Mouse (Mus musculus): ENCODE data around the gene Grk4. TPM values are rescaled to one million over a fixed set of nuclear protein-coding genes. Genes with fewer than 3 reads are reported as not detected.

The Grk4 gene
- polyA plus RNA-seq, 1 experiment, result 0.43 TPM

GRCm38 (mm10) chr5:34669493-34669892 lies 9.3 kb downstream of the Grk4 start:
- no peaks in the 10 kb centered on the region for H3K27me3 ChIP-seq (ENCODE audit: control insufficient read depth, insufficient read depth, insufficient read length)
- no peaks in the 10 kb centered on the region for H3K36me3 ChIP-seq (ENCODE audit: control insufficient read depth, insufficient read depth)
- no peaks in the 10 kb centered on the region for H3K79me2 ChIP-seq (ENCODE audit: control insufficient read depth, insufficient read depth)
- H3K4me3 ChIP-seq (ENCODE audit: insufficient read depth, poor library complexity, severe bottlenecking), result no peak overlapping the region
- H3ac ChIP-seq (ENCODE audit: control insufficient read depth, insufficient read length, low read depth), result no peak overlapping the region
- no peaks in the 10 kb centered on the region for H3K79me3 ChIP-seq (ENCODE audit: low read depth)
- no peak for TF ChIP-seq FOSL1 (IDR thresholded peaks at IDR 0.05; ENCODE audit: insufficient read depth, low read length, poor library complexity, severe bottlenecking)
- no peak for TF ChIP-seq CEBPB (IDR thresholded peaks at IDR 0.05; ENCODE audit: low read depth)
- TF ChIP-seq MAX (IDR thresholded peaks at IDR 0.05), result no peak
- TF ChIP-seq USF1 (IDR thresholded peaks at IDR 0.05; ENCODE audit: low read depth), result no peak
- no peak for TF ChIP-seq MYOD1 (IDR thresholded peaks at IDR 0.05; ENCODE audit: control insufficient read depth, insufficient read length, low read depth)
- no peak for TF ChIP-seq CTCF (IDR thresholded peaks at IDR 0.05; ENCODE audit: control insufficient read depth, insufficient read depth, insufficient read length)
- no peak for TF ChIP-seq MYOG (IDR thresholded peaks at IDR 0.05; ENCODE audit: control insufficient read depth, extremely low read depth, insufficient read length)

DNA sequence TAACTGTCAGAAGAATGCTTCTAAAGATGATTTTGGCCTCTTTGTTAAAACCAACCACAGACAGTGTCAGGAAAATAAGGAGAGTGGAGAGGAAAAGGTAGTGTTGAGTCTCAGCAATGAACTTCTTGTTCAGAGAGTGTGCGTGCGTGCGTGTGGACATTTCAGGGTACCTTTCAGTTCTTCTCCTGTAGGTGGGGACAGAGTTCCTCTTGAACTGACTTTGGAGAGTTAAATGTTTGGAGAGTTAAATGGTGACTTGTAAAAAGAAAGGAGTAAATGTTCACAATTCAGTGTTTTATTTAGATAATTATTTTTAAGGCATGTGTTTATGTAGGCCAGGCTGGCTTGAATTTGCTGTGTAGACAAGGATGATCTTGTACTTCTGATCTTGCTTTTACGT lies 10.1 kb downstream of the Grk4 start:
- TF ChIP-seq MAX (IDR thresholded peaks at IDR 0.05), result no peak
- TF ChIP-seq CTCF (IDR thresholded peaks at IDR 0.05; ENCODE audit: control insufficient read depth, insufficient read depth, insufficient read length), result no peak
- TF ChIP-seq MYOG (IDR thresholded peaks at IDR 0.05; ENCODE audit: control insufficient read depth, extremely low read depth, insufficient read length), result no peak
- TF ChIP-seq USF1 (IDR thresholded peaks at IDR 0.05; ENCODE audit: low read depth), result no peak
- TF ChIP-seq FOSL1 (IDR thresholded peaks at IDR 0.05; ENCODE audit: insufficient read depth, low read length, poor library complexity, severe bottlenecking), result no peak
- no peak for TF ChIP-seq MYOD1 (IDR thresholded peaks at IDR 0.05; ENCODE audit: control insufficient read depth, insufficient read length, low read depth)
- TF ChIP-seq CEBPB (IDR thresholded peaks at IDR 0.05; ENCODE audit: low read depth), result no peak
- Histone ChIP-seq H3K27me3 (ENCODE audit: control insufficient read depth, insufficient read depth, insufficient read length) (no peaks in the 10 kb centered on the region), H3K79me2 (ENCODE audit: control insufficient read depth, insufficient read depth) (no peaks in the 10 kb centered on the region), H3K36me3 (ENCODE audit: control insufficient read depth, insufficient read depth) (no peaks in the 10 kb centered on the region), H3ac (ENCODE audit: control insufficient read depth, insufficient read length, low read depth) (no peak overlapping the region), H3K4me3 (ENCODE audit: insufficient read depth, poor library complexity, severe bottlenecking) (no peak overlapping the region), H3K79me3 (ENCODE audit: low read depth) (no peaks in the 10 kb centered on the region)

- Histone ChIP-seq H3K79me3 (ENCODE audit: low read depth) (no peaks in the 10 kb centered on the region), H3ac (ENCODE audit: control insufficient read depth, insufficient read length, low read depth) (no peak overlapping the region), H3K36me3 (ENCODE audit: control insufficient read depth, insufficient read depth) (no peaks in the 10 kb centered on the region), H3K4me3 (ENCODE audit: insufficient read depth, poor library complexity, severe bottlenecking) (no peak overlapping the region), H3K27me3 (ENCODE audit: control insufficient read depth, insufficient read depth, insufficient read length) (no peaks in the 10 kb centered on the region), H3K79me2 (ENCODE audit: control insufficient read depth, insufficient read depth) (no peaks in the 10 kb centered on the region)
- TF ChIP-seq USF1 (IDR thresholded peaks at IDR 0.05; ENCODE audit: low read depth) (no peak), MAX (IDR thresholded peaks at IDR 0.05) (no peak), FOSL1 (IDR thresholded peaks at IDR 0.05; ENCODE audit: insufficient read depth, low read length, poor library complexity, severe bottlenecking) (no peak), CEBPB (IDR thresholded peaks at IDR 0.05; ENCODE audit: low read depth) (no peak), MYOD1 (IDR thresholded peaks at IDR 0.05; ENCODE audit: control insufficient read depth, insufficient read length, low read depth) (no peak), CTCF (IDR thresholded peaks at IDR 0.05; ENCODE audit: control insufficient read depth, insufficient read depth, insufficient read length) (no peak), MYOG (IDR thresholded peaks at IDR 0.05; ENCODE audit: control insufficient read depth, extremely low read depth, insufficient read length) (no peak)
Observed at GRCm38 (mm10) chr5:34689868-34690267, 29.7 kb downstream of the Grk4 start.

- no peaks in the 10 kb centered on the region for H3K79me2 ChIP-seq (ENCODE audit: control insufficient read depth, insufficient read depth)
- no peak for TF ChIP-seq USF1 (IDR thresholded peaks at IDR 0.05; ENCODE audit: low read depth)
- no peak for TF ChIP-seq FOSL1 (IDR thresholded peaks at IDR 0.05; ENCODE audit: insufficient read depth, low read length, poor library complexity, severe bottlenecking)
- no peak for TF ChIP-seq MYOG (IDR thresholded peaks at IDR 0.05; ENCODE audit: control insufficient read depth, extremely low read depth, insufficient read length)
- no peak for TF ChIP-seq MYOD1 (IDR thresholded peaks at IDR 0.05; ENCODE audit: control insufficient read depth, insufficient read length, low read depth)
- TF ChIP-seq CEBPB (IDR thresholded peaks at IDR 0.05; ENCODE audit: low read depth), result no peak
- TF ChIP-seq MAX (IDR thresholded peaks at IDR 0.05), result no peak
- no peak for TF ChIP-seq CTCF (IDR thresholded peaks at IDR 0.05; ENCODE audit: control insufficient read depth, insufficient read depth, insufficient read length)
Observed at GRCm38 (mm10) chr5:34692782-34693181, 32.6 kb downstream of the Grk4 start.

DNA sequence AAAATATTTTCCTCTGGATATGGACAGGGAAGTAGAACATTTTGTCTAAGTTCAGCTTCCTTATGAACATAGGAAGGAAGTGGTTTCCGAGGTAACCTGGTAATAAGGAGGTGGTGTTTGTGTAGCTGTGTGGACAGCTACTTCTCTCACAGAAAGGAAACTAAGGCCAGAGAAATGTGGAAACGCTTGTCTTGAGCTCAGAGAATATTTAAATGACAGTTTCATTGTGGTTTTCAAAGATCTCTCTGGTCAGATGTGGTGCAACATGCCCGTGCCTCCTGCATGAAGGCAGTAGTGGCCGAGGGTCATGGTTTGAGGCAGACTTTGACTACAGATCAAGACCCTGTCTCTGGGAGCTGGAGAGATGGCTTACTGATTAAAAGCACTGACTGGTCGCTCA lies 35.3 kb downstream of the Grk4 start:
- no peak overlapping the region for H3K4me3 ChIP-seq (ENCODE audit: insufficient read depth, poor library complexity, severe bottlenecking)

More at GRCm38 (mm10) chr5:34692782-34693181, 32.6 kb downstream of the Grk4 start:
- no peak overlapping the region for H3K4me3 ChIP-seq (ENCODE audit: insufficient read depth, poor library complexity, severe bottlenecking)
- no peaks in the 10 kb centered on the region for H3K27me3 ChIP-seq (ENCODE audit: control insufficient read depth, insufficient read depth, insufficient read length)
- H3K79me3 ChIP-seq (ENCODE audit: low read depth), result no peaks in the 10 kb centered on the region
- no peak overlapping the region for H3ac ChIP-seq (ENCODE audit: control insufficient read depth, insufficient read length, low read depth)
- H3K36me3 ChIP-seq (ENCODE audit: control insufficient read depth, insufficient read depth), result no peaks in the 10 kb centered on the region

More for the DNA sequence above, 35.3 kb downstream of the Grk4 start:
- no peaks in the 10 kb centered on the region for H3K36me3 ChIP-seq (ENCODE audit: control insufficient read depth, insufficient read depth)
- no peak for TF ChIP-seq USF1 (IDR thresholded peaks at IDR 0.05; ENCODE audit: low read depth)
- TF ChIP-seq CEBPB (IDR thresholded peaks at IDR 0.05; ENCODE audit: low read depth), result no peak
- no peak for TF ChIP-seq FOSL1 (IDR thresholded peaks at IDR 0.05; ENCODE audit: insufficient read depth, low read length, poor library complexity, severe bottlenecking)
- TF ChIP-seq MAX (IDR thresholded peaks at IDR 0.05), result no peak
- no peak for TF ChIP-seq MYOG (IDR thresholded peaks at IDR 0.05; ENCODE audit: control insufficient read depth, extremely low read depth, insufficient read length)
- TF ChIP-seq MYOD1 (IDR thresholded peaks at IDR 0.05; ENCODE audit: control insufficient read depth, insufficient read length, low read depth), result no peak
- TF ChIP-seq CTCF (IDR thresholded peaks at IDR 0.05; ENCODE audit: control insufficient read depth, insufficient read depth, insufficient read length), result no peak
- no peak overlapping the region for H3ac ChIP-seq (ENCODE audit: control insufficient read depth, insufficient read length, low read depth)
- H3K79me3 ChIP-seq (ENCODE audit: low read depth), result no peaks in the 10 kb centered on the region
- H3K27me3 ChIP-seq (ENCODE audit: control insufficient read depth, insufficient read depth, insufficient read length), result no peaks in the 10 kb centered on the region
- H3K79me2 ChIP-seq (ENCODE audit: control insufficient read depth, insufficient read depth), result no peaks in the 10 kb centered on the region

Data from C2C12 (cell line).